Mouse (Mus musculus) myocyte (in vitro differentiated cells): ENCODE data around the gene Tsfm. TPM values are rescaled to one million over a fixed set of nuclear protein-coding genes. Genes with fewer than 3 reads are reported as not detected.

Source experiments
- H3K27me3 ChIP-seq: one replicate; pipeline ENCODE4 v1.6.1; 2011; ENCODE audit not compliant: control insufficient read depth, insufficient read depth, insufficient read length
- H3K36me3 ChIP-seq: one replicate; pipeline ENCODE4 v1.6.1; 2011; ENCODE audit not compliant: control insufficient read depth, insufficient read depth
- H3K4me2 ChIP-seq: one replicate; pipeline ENCODE4 v1.6.1; 2011; ENCODE audit warnings: low read depth, control low read depth
- H3K4me3 ChIP-seq: one replicate; pipeline ENCODE4 v1.5.1; 2011; ENCODE audit warnings: mild to moderate bottlenecking, control low read depth, moderate library complexity
- H3K79me2 ChIP-seq: one replicate; pipeline ENCODE4 v1.6.1; 2011; ENCODE audit not compliant: control insufficient read depth, insufficient read depth
- H3ac ChIP-seq: one replicate; pipeline ENCODE4 v1.6.1; 2011; ENCODE audit not compliant: control insufficient read depth, insufficient read length
- CEBPB ChIP-seq: IDR thresholded peaks from 2 replicates; pipeline ENCODE4 v1.6.1; 2011; ENCODE audit warnings: mild to moderate bottlenecking, moderate library complexity; ENCODE audit not compliant: poor library complexity, insufficient read depth, severe bottlenecking
- E2F4 ChIP-seq: IDR thresholded peaks from one replicate; pipeline ENCODE4 v1.6.1; 2011; ENCODE audit warnings: mild to moderate bottlenecking, control low read depth, moderate library complexity; ENCODE audit not compliant: insufficient read depth
- MAX ChIP-seq: IDR thresholded peaks from one replicate; pipeline ENCODE4 v1.6.1; 2011; ENCODE audit warnings: low read depth, mild to moderate bottlenecking, control low read depth
- MYOD1 ChIP-seq, 3 experiments: IDR thresholded peaks; one replicate each; pipeline ENCODE4 v1.6.1; 2011; ENCODE audit warnings: control low read depth in 2 of 3, low read depth in 2 of 3, mild to moderate bottlenecking in 2 of 3, moderate library complexity in 1 of 3; ENCODE audit not compliant: insufficient read length in 2 of 3, control insufficient read depth in 1 of 3
- MYOG ChIP-seq, 3 experiments: IDR thresholded peaks; one replicate each; pipeline ENCODE4 v1.6.1; 2011; ENCODE audit warnings: control low read depth in 2 of 3, low read depth in 2 of 3, mild to moderate bottlenecking in 2 of 3; ENCODE audit not compliant: insufficient read length in 2 of 3, control insufficient read depth in 1 of 3, insufficient read depth in 1 of 3
- POLR2A ChIP-seq: IDR thresholded peaks from one replicate; pipeline ENCODE4 v1.6.1; 2011; ENCODE audit warnings: low read depth, mild to moderate bottlenecking, control low read depth, moderate library complexity; ENCODE audit not compliant: insufficient read length
- POLR2AphosphoS2 ChIP-seq: IDR thresholded peaks from one replicate; pipeline ENCODE4 v1.6.1; 2011; ENCODE audit warnings: low read depth, control low read depth; ENCODE audit not compliant: insufficient read length
- REST ChIP-seq: IDR thresholded peaks from one replicate; pipeline ENCODE4 v1.6.1; 2011; ENCODE audit warnings: mild to moderate bottlenecking, control low read depth, moderate library complexity; ENCODE audit not compliant: insufficient read depth, insufficient read length
- SRF ChIP-seq: IDR thresholded peaks from one replicate; pipeline ENCODE4 v1.6.1; 2011; ENCODE audit warnings: low read depth; ENCODE audit not compliant: control insufficient read depth, insufficient read length
- TCF12 ChIP-seq: IDR thresholded peaks from one replicate; pipeline ENCODE4 v1.6.1; 2011; ENCODE audit warnings: mild to moderate bottlenecking, control low read depth; ENCODE audit not compliant: poor library complexity, insufficient read depth, severe bottlenecking
- TCF3 ChIP-seq: IDR thresholded peaks from one replicate; pipeline ENCODE4 v1.6.1; 2011; ENCODE audit warnings: low read depth, control low read depth; ENCODE audit not compliant: insufficient read length
- USF1 ChIP-seq: IDR thresholded peaks from one replicate; pipeline ENCODE4 v1.6.1; 2011; ENCODE audit warnings: low read depth, mild to moderate bottlenecking, control low read depth, moderate library complexity
- polyA plus RNA-seq: library from polyadenylated mRNA; unstranded; fragments of >200 nt; fragmentation: generic; extraction: Trizol; gene quantifications from one replicate; pipeline ENCODE4 v1.2.1, GENCODE M21; 2012; ENCODE audit warnings: missing spikeins

The Tsfm gene
- 53.7 TPM for polyA plus RNA-seq

DNA sequence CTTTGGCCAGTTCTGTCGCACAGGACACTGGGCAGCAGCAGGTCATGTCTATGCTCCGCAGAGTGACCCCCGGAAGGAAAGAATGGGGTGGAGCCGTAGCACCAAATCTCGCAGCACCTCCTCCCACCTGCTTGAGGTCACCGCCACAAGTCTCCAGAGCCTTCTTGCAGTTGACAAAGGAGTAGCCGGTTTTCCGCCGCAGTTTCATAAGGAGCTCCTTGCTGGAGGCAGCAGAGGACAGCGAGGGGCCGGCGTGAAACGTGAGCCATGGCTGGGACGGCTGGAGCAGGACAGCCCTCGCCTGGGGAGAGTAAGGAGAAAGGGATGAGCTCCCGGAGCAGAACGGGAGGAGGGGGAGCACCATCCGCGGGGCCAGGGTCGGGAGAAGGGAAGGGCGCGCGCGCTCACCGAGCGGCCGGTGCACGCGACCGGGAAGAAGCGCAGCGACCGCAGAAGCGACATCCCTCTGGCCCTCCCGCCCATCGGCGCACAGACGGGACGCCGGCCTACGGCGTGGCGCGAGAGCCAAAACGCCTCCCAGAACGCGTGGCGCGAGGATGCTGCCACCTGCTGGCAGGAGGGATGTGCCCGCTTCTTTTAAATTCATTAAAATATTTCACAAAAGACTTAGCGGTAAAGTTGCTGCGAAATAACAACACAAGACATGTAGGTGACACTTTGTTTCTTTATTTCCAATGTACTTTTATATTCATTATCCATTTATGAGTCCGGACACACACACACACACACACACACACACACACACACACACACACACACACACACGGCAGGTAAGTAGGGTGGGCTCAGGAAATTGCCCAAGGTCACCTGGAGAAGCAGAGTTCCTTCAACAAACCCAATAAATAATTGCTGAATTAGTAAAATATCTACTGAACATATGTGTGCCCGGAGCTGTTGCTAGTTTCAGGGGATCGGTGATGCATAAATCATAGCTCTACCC, at the start of gene Tsfm:
TSS of gene Tsfm (minus strand) at position 505 of the 961 bp plus-strand sequence.
- Histone ChIP-seq H3K27me3 (no peaks in the 10 kb centered on the region), H3K4me2 (peak within 1 kb of the TSS; percentile 92), H3ac (peak within 1 kb of the TSS; percentile 54), H3K4me3 (peak within 1 kb of the TSS; percentile 70), H3K79me2 (no peaks in the 10 kb centered on the region), H3K36me3 (peaks cover 7% of the 10 kb centered on the region)
- no peak for TF ChIP-seq USF1
- peak; percentile 86 for TF ChIP-seq POLR2AphosphoS2
- TF ChIP-seq E2F4: peak; percentile 32
- TF ChIP-seq TCF12: no peak
- TF ChIP-seq MYOD1 (IDR thresholded peaks at IDR 0.05; ENCODE audit: control insufficient read depth in 1 of 3, insufficient read length in 2 of 3, low read depth in 2 of 3): peak in 1 of 3 experiments; percentile 2
- peak; percentile 88 for TF ChIP-seq POLR2A
- TF ChIP-seq SRF: peak; percentile 45
- TF ChIP-seq MYOG (IDR thresholded peaks at IDR 0.05; ENCODE audit: control insufficient read depth in 1 of 3, insufficient read depth in 1 of 3, insufficient read length in 2 of 3, low read depth in 2 of 3): peak in 1 of 3 experiments; percentile 28

DNA sequence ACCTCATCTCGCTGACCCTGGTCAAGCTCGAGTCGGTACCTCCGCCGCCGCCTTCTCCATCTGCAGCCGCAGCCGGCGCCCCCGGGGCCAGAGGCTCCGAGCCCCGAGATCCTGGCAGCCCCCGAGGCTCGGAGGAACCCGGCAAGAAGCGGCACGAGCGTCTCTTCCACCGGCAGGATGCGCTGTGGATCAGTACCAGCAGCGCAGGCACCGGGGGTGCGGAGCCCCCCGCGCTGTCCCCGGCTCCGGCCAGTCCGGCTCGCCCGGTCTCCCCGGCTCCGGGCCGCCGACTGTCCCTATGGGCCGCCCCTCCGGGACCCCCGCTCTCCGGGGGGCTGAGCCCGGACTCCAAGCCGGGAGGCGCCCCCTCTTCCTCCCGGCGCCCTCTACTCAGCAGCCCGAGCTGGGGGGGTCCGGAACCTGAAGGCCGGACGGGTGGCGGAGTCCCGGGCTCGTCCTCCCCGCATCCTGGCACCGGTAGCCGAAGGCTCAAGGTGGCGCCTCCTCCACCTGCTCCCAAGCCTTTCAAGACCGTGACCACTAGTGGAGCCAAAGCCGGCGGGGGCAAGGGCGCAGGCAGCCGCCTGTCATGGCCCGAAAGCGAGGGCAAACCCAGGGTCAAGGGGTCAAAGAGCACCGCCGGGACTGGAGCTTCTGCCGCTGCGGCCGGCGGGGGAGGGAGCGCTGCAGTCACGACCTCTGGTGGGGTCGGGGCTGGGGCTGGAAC, 49.2 kb upstream of the Tsfm start:
- TF ChIP-seq CEBPB: no peak
- TF ChIP-seq E2F4: no peak
- no peaks in the 10 kb centered on the region for H3K36me3 ChIP-seq
- peaks cover 8% of the 10 kb centered on the region for H3K27me3 ChIP-seq
- no peak overlapping the region for H3K4me2 ChIP-seq
- H3K4me3 ChIP-seq: peak overlapping the region; percentile 16
- H3ac ChIP-seq: peak overlapping the region; percentile 15
- no peaks in the 10 kb centered on the region for H3K79me2 ChIP-seq

DNA sequence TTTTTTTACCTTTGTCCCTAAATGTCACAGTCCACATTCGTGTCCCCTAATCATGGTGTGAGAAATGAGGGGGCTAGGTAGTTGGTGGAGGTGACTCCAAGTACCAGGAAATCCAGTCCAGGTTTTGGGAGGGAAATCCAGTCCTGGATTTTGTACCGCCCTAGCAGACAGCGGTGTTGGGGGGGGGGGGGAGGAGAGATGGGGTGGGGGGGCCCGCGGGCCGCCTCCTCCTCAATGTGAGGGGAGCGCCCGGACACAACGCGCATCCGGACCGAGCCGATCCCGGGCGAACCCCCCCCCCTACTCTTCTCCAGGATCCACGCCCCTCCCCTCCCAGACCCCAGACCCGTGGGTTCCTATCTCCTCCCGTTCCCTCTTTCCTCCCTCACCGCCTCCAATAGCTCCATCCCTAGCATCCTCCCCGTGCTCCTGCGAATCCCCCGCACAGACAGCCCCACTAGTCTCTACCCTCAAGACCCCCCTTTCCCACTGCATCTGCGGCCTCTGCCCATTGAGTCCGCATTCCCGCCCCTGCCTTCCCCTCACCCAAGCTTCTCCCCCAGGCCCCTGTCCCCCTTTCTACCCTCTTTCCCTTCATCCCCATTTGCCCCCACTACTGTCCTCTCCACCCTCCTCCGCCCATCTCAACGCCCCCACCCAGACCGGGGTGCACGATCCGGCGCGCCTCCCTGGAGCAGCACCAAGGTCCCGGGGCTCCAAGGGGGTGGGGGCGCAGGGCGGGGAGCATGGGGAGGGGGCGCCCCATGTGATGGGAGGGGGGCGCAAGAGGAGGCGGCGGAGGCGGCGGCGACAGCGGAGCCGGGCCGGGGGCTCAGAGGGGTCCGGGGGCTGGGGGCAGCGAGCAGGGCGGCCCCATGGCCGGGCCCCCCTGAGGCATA, 48.3 kb upstream of the Tsfm start:
- H3K79me2 ChIP-seq: no peaks in the 10 kb centered on the region
- no peaks in the 10 kb centered on the region for H3K36me3 ChIP-seq
- TF ChIP-seq TCF3 (no peak), MYOD1 (IDR thresholded peaks at IDR 0.05; ENCODE audit: control insufficient read depth in 1 of 3, insufficient read length in 2 of 3, low read depth in 2 of 3) (no peak), MYOG (IDR thresholded peaks at IDR 0.05; ENCODE audit: control insufficient read depth in 1 of 3, insufficient read depth in 1 of 3, insufficient read length in 2 of 3, low read depth in 2 of 3) (no peak), REST (no peak), E2F4 (no peak), TCF12 (no peak), POLR2A (no peak), MAX (no peak), USF1 (no peak), CEBPB (no peak), POLR2AphosphoS2 (no peak), SRF (no peak)
- peak overlapping the region; percentile 15 for H3ac ChIP-seq
- peak overlapping the region; percentile 67 for H3K4me2 ChIP-seq
- H3K4me3 ChIP-seq: peak overlapping the region; percentile 16
- H3K27me3 ChIP-seq: peaks cover 8% of the 10 kb centered on the region

DNA sequence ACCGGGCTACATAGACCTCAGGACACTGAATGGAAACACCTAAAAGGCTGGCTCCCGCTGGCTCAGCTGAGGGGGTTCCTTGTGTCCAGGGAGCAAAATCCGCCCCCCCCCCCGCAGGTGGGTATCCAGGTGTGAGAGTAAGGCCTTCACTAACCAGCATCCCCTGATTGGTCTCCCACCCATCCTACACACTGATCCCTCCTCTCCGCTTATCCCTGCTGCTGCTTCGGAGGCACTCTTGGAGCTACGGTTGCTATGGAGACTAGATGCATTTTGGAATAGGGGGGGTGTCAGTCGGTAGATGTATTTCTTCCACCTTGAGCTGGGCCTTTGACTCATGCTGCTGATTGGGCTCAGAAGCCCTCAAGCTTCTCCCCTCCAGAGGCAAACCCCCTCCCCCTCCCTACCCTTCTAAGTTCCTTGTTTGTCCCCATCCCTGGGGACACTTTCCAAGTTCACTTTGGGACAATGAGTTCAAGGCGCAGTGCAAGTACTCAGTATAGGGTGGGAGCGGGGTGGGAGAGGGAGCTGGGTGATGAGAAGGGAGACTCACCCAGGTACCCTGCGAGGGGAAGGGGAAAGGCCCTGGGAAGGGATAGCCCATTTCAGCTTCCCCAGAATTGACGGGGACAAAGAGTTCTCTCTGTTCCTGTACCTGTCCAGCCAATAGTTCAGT, 47.5 kb upstream of the Tsfm start:
- Histone ChIP-seq H3K36me3 (no peaks in the 10 kb centered on the region), H3K4me2 (peak overlapping the region; percentile 37), H3K4me3 (peak overlapping the region; percentile 16), H3K27me3 (peaks cover 8% of the 10 kb centered on the region), H3ac (no peak overlapping the region), H3K79me2 (no peaks in the 10 kb centered on the region)
- no peak for TF ChIP-seq E2F4
- TF ChIP-seq POLR2A: no peak
- TF ChIP-seq MAX: no peak
- no peak for TF ChIP-seq REST
- no peak for TF ChIP-seq SRF
- TF ChIP-seq MYOD1 (IDR thresholded peaks at IDR 0.05; ENCODE audit: control insufficient read depth in 1 of 3, insufficient read length in 2 of 3, low read depth in 2 of 3): no peak
- TF ChIP-seq USF1: no peak
- TF ChIP-seq TCF12: no peak
- TF ChIP-seq POLR2AphosphoS2: no peak
- no peak for TF ChIP-seq TCF3
- no peak for TF ChIP-seq MYOG (IDR thresholded peaks at IDR 0.05; ENCODE audit: control insufficient read depth in 1 of 3, insufficient read depth in 1 of 3, insufficient read length in 2 of 3, low read depth in 2 of 3)
- no peak for TF ChIP-seq CEBPB
